Mouse (Mus musculus): ENCODE measurements around the gene Slc2a5.

Slc2a5 gene

DNA sequence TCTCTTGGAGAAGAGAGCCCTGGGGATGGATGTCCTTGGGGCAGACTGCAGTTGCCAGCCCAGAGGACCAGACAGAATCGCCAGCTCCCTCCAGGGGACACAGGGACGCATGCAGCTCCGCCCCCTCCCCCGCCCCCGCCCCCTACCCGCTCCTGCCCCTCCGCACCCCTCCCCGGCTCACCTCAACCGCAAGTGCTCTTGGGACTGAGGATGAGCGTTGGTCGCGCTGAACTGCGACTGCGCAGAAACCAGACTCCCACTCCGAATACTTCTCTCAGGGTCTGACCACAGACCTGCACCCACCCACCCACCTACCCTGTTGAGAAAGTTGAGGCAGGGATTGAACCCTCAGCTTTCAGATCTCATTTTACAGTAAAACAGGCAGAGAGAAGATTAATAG, at the start of gene Slc2a5:
Gene Slc2a5, plus strand, starts transcription at position 229 of the 400 bp plus-strand sequence.
- no peak for DNase-seq (ENCODE audit: low read depth in 2 of 2, low spot score in 2 of 2)

DNA sequence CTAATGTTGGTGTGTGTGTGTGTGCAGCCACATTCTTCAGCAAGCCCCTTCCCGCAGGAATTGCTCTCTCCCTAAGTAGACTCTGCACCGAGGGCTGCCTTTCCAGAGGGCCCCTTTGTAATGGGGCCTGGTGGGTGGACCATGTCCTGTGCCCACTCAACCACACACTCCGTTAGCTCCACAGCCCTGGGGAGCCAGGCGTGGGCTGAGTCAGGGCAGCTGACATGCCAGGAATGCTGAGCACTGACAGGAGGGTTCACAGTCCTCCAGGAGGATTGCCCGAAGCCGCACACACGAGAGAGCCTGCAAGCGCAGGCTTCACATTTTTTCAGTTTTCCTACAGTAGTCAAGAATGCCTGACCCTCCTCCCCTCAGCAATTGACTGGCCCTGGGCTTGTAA, 48.9 kb upstream of the Slc2a5 start:
- no peak for DNase-seq (ENCODE audit: low read depth in 2 of 2, low spot score in 2 of 2)

DNA sequence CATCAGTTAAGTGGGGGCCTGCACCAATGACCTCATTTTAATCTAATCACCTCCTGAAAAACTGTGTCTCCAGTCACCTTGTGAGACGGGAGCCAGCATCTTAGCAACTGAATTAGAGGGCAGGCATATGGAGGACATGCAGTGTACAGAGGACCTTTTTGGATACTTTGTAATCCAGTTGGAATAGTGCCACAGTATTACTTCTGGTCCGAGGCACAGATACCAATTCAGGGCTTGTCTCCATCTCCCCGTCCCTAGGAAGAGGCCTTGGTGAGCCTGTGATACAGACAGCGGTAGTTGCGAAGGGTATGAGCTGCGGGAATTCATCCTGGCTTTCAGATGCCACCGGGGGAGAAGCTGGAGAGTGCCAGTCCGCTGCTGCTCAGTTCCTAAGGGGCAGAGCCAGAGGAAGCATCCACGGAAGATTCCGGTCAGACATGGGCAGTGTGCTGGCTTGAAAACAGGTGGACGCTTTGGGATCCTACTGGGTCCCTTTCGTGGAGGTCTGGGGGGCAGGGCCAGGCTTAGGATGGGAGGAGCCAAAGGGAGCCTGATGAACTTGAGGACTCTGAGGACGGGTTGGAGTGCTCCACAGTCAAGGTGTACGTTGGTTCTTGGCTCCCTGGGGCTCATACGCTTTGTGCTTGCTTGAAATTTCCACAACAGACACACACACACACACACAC, 46.5 kb upstream of the Slc2a5 start:
- DNase-seq (ENCODE audit: low read depth in 2 of 2, low spot score in 2 of 2): no peak

- DNase-seq (ENCODE audit: low read depth in 2 of 2, low spot score in 2 of 2): peak in 1 of 2 experiments; percentile 23
Measured at GRCm38 (mm10) chr4:150073102-150073473, 46.0 kb upstream of the Slc2a5 start.

DNA sequence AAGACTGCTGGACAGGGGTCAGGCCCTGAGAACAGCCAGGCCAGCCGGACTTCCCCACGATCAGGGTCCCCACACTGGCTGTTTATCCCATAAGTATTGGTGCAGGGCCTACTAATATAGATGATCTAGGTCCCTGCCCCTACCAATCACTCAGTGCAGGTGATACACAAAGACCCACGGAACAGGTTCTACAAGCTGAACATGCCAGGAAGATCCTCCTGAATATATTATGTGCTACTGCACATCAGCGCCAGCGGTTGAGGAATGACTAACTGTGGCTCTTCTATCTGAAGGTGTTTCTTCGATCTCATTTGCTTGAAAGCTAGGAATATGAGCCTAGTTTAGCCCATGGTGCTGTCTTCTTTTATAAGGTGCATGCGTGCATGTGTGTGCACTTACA, 43.7 kb upstream of the Slc2a5 start:
- no peak for DNase-seq (ENCODE audit: low read depth in 2 of 2, low spot score in 2 of 2)

DNA sequence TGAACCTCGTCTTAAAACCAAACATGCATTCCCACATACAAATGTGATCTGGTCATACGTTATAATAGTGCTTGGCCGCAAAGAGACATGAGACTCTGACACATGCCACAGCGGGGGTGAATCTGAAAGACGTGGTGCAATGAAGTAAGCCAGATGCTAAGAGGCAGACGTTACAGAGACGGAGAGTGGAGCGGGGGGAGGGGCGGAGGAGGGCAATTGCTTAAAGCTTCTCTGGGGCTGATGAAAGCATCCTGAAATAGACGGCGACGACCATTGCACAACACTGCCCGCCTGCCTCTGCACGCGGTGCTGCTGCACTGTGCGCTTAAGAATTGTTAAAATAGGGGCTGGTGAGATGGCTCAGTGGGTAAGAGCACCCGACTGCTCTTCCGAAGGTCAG, 42.9 kb upstream of the Slc2a5 start:
- no peak for DNase-seq (ENCODE audit: low read depth in 2 of 2, low spot score in 2 of 2)

GRCm38 (mm10) chr4:150078646-150079045, 40.4 kb upstream of the Slc2a5 start:
- no peak for DNase-seq (ENCODE audit: low read depth in 2 of 2, low spot score in 2 of 2)

DNA sequence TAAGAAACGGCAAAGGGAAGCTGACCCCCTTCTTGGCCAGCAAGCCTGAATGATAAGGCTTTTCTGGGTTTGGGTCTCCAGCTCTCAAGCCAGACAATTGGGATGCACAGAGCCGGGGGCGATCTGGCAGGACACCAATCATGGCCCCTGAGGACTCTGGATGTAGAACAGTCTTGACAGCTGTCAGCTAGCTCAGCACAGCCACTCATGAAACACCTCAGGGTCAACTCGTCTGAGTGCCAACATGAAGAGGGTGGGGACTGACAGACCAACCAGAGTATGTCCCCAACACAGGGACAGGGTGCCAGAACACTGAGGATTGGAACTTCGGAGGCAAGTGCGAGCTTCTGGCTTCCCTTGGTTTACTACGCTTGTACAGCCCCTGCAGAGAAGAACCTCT, 39.8 kb upstream of the Slc2a5 start:
- no peak for DNase-seq (ENCODE audit: low read depth in 2 of 2, low spot score in 2 of 2)

DNA sequence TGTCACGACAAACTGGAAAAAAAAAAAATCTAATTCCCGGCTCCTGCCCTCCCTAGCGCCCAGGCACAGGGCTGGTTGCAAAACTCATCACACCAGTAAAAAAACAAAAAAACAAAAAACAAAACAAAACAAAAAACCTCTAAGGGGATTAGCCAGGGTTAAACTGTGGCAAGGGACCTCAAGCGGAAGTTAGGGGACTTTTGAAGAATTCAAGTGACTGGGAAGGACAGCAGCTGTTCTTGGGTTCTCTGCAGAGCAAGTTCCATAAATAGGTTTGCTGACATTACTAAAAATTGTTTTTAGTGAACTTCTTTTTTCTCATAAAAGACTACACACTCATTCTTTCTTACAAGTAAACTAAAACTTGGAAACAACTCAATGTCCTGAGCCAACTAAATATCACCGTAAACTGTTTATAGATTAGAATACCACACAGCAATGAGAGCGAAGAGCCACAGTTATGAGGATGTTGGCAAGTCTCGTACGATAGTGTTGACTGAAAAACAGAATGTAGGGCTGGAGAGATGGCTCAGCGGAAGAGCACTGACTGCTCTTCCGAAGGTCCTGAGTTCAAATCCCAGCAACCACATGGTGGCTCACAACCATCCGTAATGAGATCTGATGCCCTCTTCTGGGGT, 38.6 kb upstream of the Slc2a5 start:
- DNase-seq (ENCODE audit: low read depth in 2 of 2, low spot score in 2 of 2): no peak

DNA sequence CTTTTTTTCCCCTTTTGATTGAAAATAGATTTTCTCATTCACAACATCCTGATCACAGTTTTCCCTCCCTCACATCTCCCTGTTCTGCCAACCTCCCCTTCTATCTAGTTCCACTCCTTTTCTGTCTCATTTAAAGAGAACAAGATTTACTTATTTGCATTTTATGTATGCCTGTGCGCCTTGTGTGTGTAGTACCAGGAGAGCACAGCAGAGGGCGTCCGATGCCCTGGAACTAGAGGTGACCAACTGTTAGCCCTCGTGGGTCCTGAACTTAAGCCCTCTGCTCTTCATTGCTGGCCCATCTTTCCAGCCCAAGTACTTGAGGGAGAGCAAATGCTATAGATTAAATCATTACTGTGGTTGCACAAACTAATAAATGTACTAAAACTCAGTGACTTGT, 33.7 kb upstream of the Slc2a5 start:
- DNase-seq (ENCODE audit: low read depth in 2 of 2, low spot score in 2 of 2): no peak

- DNase-seq (ENCODE audit: low read depth in 2 of 2, low spot score in 2 of 2): no peak
Measured at GRCm38 (mm10) chr4:150086841-150087160, 32.3 kb upstream of the Slc2a5 start.

GRCm38 (mm10) chr4:150087161-150087889, 31.8 kb upstream of the Slc2a5 start, which contains the start of gene Gpr157:
Gpr157 (plus strand) TSS chr4:150087365.
- DNase-seq (ENCODE audit: low read depth in 2 of 2, low spot score in 2 of 2): peak; percentile 89 to 96

- DNase-seq (ENCODE audit: low read depth in 2 of 2, low spot score in 2 of 2): no peak
Measured at GRCm38 (mm10) chr4:150087890-150088530, 31.1 kb upstream of the Slc2a5 start.

DNA sequence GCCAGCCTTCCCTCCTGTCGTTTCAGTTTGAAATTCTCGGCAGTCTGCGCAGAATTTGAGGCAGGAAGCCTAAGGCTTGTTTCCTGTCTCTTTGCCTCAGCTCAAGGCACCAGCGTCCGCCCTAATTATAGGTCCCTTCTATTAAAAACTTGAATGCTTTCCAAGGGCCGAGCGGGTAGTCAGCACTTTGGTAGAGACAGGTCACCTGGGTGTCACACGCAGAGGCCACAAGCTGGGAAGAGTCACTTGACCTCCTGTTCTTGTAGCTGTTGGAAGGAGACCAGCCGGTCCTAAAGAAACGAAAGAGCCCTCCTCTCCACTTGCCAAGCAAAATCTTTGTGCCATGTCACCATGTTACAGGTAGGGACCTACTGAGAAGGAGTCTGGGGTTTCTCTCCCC, 30.0 kb upstream of the Slc2a5 start:
- no peak for DNase-seq (ENCODE audit: low read depth in 2 of 2, low spot score in 2 of 2)

- peak; percentile 54 to 74 for DNase-seq (ENCODE audit: low read depth in 2 of 2, low spot score in 2 of 2)
Measured at GRCm38 (mm10) chr4:150091887-150092582, 27.0 kb upstream of the Slc2a5 start.

DNA sequence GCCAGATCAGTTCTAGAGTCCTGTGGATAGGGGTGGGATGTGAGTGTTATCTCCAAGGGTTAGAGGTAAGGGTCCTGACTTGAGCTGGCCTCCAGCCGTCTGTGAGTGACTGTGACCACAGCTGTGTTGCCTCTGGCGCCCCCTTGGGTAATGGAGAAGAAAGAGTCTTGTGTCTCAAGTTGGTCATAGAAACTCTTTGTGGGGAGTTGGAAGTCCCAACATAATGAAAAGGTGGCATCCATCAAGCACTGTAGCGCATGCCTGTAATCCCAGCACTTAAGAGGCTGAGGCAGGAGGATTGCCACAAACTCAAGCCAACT, 26.5 kb upstream of the Slc2a5 start:
- DNase-seq (ENCODE audit: low read depth in 2 of 2, low spot score in 2 of 2): no peak

DNA sequence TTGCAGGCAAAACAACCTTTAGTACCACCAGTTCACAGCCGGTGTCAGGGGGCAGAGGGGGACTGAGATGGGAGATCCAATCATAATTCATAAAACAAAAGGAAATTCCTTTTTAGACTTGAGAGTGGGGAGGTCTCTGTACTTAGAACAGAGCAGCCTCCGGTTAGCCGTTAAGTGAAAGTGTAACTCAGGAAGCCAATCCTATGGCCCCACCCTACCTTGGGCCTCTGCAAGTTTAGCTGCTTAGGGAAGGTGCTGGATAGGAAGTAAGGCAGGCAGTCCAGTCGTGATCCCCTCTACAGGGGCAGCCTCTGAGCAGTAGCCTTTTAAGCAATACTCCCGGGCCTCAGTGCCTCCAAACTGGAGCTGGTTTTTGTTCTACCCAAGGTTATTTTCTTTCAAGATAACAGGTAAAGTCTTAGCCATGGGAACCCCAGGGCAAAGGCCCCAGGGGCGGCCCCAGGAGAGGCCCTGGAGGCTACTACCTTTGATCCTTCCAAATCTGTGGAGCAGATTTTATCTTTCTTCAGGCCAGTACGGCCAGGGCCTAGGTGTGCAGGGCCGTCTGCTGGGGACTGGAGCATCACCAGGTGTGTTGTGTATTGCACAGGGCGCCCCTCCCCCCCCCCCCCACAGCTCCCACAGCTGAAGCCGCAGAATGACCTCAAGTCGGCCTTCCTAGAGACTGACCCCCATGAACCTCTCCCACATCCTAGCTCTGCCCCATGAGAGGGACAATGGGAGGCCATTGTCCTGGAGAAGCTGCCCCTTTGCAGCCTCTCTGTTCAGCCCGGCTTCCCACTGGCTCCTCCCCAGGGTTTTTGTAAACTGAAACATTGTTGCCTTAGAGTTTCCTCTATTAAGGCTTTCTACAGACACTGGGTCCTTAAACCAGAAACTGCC, 25.3 kb upstream of the Slc2a5 start:
- DNase-seq (ENCODE audit: low read depth in 2 of 2, low spot score in 2 of 2): no peak

DNA sequence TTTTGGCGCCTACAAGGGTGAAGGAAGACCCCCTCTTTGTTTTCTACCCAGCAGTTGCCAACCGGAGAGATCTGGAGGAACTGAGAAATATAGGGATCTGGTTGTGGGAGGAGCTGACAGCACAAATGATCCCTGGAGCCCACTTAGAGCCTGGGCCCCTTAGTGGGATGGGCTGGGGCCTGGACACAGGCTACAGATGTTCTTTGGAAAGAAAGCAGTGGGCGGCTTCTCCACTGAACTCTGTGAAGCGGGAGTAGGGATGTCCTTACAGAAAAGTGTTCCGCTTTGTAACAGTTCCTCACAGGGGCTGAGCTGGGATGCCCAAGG, 24.7 kb upstream of the Slc2a5 start:
- DNase-seq (ENCODE audit: low read depth in 2 of 2, low spot score in 2 of 2): no peak

GRCm38 (mm10) chr4:150096309-150096708, 22.8 kb upstream of the Slc2a5 start:
- no peak for DNase-seq (ENCODE audit: low read depth in 2 of 2, low spot score in 2 of 2)

- no peak for DNase-seq (ENCODE audit: low read depth in 2 of 2, low spot score in 2 of 2)
Measured at GRCm38 (mm10) chr4:150097847-150098246, 21.2 kb upstream of the Slc2a5 start.

GRCm38 (mm10) chr4:150098880-150099279, 20.2 kb upstream of the Slc2a5 start:
- DNase-seq (ENCODE audit: low read depth in 2 of 2, low spot score in 2 of 2): peak; percentile 68 to 74
